Mouse (Mus musculus): ENCODE measurements around the gene Slc5a2. TPM values are rescaled to one million over a fixed set of nuclear protein-coding genes. Genes with fewer than 3 reads are reported as not detected.

The Slc5a2 gene
- polyA plus RNA-seq, 3 experiments from 2014 or later, result not detected

DNA sequence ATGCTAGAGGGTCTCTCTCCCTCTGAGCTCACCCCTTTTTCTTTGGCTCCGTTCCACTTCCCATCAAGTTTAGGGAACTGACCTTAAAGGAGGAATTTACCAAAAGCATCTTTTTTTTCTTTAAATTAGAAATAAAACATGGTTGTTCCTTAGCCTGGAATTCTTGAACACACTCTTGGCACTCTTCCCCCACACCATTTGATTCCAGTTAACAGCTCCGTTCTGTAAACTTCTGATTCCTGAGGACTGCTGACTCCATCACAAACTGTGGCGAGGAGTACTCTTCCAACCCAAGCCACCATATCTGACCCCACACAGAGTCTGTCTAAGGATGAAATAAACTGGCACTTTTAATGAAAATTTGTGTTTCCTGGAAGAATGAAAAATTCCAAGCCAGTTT, 35.5 kb downstream of the Slc5a2 start:
- no peak for ATAC-seq

DNA sequence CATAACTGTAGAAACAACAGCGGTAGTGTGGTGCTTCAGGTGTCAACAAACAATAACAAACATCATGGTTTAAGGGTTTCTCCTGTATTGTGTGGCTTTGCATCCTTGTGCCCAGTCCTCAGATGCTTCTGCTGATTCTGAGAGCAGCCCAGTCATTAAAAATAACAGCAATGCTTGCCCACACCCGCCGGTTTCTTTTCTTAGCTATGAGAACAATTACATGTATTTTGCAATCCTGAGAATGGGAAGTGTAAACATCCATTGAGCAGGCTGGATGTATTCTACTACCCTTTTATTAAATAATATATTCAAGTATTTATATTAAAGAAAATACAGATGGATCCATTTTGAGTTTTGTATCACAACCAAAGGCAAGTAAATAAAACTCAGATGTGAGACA, 36.7 kb downstream of the Slc5a2 start:
- no peak for ATAC-seq

DNA sequence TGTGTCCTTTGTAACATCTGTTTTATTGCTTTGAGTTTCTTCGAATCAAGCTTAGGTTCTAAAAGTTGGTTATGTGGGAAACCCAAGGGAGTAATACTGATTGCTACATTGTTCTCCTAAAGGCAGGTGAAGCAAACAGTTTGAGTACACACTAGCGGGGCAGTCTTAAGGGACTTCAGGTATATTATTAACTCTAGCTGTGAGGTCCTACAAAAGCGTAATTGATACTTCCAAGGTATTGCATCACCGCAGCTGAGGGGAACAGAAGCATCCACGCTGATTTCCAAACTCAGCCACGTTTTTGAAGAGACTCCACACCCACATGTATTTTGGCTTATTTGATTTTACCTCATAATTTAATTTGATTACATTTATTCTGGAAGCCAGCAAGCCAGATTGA, 38.7 kb downstream of the Slc5a2 start:
- ATAC-seq, result no peak

DNA sequence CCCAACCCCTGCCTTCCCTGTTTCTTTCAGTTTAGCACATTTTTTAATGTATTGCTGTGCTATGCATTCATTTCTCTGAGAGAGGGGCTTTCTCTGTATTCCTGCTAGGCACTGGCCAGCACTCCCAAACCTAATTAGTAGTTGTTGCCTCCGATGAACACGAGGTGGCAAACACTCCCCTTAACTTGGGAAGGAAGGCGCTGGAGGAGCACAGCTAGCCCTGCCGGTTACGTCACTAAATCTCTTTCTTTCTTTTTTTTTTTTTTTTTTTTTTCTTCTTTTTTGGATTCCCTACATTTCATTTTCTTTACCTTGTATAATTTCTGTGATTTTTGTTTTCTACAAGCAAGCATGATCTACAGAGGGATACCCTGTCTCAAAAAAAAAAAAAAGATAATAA, 39.5 kb downstream of the Slc5a2 start:
- ATAC-seq, result no peak

DNA sequence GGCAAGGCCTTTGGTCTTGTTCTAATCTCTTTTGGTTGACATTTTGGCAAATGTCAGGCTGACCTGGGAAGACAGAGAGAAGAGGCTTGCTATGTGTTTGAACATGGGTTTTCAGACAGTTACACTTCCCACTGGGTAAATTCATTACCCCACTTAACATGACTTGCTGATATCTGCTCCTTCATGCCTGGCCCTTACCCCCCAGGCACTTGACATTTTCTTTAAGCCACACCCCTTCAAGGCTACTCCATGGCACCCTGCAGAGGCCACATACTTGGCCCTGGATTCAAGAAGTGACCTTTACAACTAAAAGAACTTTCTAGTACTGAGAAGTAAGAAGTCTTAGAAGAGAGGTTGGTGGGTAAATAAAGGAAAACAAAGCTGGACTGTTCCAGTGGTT, 42.4 kb downstream of the Slc5a2 start:
- ATAC-seq, result no peak

DNA sequence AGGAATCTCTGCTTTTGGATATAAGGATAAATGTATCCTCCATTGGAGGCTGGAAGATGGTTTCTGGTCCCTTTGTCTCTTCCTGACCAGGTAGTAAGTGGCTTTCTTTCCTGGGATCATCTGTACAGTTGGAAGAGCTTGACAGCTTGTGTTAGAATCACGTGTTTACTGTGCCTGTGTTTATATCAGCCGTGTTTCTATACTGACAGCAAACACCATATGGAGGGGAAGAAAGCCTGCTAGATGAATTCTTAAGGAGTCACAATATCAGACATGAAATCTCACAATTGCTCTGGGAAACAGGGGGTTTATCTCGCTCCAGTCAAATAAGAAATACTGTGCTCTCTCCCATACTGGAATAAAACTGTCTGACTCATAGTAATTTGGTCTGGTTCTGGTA, 43.8 kb downstream of the Slc5a2 start:
- no peak for ATAC-seq

DNA sequence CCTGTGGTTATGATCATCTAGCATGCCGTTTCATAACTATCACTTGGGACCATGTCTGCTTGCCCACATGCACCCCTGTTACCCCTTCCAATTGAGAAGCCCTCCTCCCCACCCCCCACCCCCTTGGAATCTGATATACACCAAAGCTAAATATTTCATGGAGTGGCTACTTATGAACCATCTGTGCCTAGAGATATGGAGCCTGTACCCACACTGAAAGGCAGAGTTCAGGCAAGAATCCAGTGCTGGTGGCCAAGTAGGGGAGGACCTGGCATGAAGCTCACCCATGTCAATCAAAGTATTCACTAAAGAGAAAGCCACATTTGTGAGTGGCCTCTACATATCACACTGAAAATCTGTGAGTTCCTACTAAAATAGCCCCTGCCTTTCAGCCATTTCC, 44.3 kb downstream of the Slc5a2 start:
- ATAC-seq, result no peak

DNA sequence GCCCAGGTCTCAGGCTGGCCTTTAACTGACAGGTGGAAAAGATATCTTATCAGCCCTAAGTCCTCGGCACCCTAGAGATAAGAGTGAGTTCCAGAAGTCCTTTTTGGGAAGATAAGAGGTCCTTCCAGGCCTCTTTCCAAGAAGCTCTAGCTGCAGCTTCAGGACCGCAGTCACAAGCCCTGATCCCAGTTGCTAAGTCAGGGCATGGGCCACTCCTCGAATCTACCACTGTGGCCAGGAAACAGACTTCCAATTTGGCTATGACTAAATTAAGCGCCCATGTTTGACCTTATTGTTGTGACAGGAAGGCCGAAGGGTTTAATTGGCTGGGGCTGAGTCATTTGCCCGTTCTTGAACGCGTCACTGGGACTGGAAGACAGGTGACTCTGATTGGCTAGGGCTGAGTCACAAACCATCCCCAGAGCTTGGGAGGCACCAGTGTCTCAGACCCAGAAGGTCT, 44.8 kb downstream of the Slc5a2 start:
- no peak for ATAC-seq

DNA sequence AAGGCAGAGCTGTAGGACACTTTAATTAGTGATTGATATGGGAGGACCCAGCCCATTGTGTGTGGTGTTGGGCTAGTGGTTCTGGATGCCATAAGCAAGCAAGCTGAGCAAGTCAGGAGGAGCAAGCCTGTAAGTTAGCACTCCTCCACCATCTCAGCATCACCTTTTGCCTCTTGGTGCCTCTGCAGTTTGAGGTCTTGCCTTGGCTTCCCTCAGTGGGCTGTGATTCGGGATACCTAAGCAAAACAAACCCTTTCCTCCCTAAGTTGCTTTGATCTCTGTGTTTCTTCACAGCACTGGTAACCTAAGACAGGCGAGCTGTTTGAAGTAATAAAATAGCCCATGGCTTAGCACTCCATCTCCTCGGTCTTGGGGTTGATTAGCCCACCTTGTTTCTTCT, 45.8 kb downstream of the Slc5a2 start:
- no peak for ATAC-seq

DNA sequence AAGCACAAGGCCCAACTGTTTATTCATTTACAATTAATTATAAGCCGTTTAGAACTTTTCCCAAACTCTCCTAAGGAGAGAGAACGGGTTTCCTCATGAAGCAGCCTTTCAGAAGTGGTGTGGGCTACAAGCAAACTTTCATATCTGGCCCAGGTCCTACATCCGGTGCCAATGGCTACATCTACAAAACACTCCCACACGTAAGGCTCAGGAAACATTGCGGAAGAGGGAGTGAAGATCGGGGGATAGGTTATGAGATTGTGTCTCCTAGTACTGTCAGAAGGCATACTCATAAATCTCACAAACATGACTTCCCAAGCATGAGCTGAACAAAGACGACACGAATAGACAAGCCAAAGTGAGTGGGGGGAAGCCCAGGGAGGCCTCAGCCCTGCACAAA, 46.4 kb downstream of the Slc5a2 start:
- ATAC-seq, result no peak

DNA sequence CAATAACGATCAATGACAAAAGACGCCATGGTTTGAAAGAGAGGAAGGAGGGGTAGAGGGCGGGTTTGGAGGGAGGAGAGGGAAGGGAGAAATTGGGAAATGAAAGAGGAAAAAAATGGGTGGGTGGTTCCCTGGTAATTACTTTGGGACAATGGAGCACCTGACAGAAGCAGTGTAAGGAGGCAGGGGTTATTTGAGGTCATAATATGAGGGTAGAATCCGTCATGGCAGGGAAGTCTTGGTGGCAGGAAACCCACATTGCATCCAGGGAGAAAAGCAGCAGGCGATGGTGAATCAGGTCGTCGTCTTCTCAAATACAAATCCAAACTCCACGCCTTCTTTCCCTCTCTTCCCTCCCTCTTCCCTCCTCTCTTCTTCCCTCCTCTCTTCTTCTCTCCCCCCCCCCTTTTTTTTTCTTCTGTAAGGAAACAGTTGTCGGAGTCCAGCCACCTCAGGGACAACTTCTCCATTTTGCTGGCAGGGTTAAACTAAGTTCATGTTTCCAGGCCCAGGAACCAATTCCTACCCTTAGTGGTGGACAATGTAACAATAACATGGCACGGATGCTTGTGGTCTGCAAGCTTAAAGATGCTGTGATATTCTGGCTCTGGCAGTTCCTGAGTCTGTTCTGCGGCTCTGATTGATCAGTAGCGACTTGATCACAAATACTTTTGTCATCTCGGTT, 47.1 kb downstream of the Slc5a2 start:
- no peak for ATAC-seq

DNA sequence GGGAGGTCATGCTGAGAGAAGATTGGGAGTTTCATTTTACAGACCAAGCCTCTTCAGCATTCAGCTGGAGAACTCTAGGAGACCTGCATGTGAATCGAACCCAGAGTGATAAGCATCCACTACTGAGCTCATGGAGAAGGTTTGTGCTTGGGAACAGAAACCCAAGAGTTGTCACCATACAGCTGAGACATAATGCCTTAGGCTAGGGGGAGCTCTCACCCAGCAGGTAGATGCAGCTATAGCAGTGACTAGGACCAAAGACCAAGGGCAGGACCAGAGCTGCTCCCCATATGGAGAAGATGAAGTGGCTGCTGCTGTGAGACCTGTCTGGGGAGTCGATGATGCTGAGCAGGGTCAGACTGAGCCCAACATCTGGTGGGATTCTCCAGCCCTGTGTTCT, 48.1 kb downstream of the Slc5a2 start:
- no peak for ATAC-seq

DNA sequence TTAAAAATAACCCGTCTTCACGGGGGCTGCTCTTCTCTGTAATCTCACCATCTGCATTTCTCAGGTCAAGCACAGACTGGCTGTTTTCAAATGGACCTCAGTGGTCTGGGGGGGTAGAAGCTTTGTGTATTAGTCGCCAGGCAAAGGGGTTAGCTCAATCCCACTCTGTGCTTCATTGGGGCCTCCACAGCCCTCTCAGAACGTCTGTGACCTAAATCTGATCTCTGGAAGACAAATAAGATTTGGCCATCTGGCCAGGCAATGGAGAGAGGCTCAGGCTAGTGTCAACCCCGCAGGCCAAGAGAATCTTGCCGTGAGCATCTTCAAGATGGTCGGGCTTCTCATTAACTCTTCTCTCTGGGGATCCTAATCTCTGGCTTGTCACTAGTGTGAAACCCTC, 49.0 kb downstream of the Slc5a2 start:
- no peak for ATAC-seq

DNA sequence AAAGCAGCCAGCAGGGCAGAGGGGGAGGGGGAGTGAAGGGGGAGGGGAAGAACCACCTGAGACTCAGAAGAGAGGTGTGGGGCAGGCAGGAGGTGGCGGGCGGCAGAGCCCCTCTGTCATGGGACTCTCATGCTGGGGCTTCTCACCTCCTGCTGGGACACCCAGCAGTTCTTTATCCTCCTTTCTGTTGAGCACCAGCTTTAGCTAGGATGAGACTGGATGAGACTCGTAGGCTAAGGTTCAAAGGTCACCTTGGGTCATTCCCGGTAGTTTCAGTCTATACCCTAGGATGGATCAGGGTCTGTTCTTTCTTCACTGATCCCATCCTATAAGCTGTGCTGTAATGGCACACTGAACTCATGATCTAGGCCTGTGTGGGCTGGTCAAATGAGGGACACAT, 51.6 kb downstream of the Slc5a2 start:
- ATAC-seq, result no peak

DNA sequence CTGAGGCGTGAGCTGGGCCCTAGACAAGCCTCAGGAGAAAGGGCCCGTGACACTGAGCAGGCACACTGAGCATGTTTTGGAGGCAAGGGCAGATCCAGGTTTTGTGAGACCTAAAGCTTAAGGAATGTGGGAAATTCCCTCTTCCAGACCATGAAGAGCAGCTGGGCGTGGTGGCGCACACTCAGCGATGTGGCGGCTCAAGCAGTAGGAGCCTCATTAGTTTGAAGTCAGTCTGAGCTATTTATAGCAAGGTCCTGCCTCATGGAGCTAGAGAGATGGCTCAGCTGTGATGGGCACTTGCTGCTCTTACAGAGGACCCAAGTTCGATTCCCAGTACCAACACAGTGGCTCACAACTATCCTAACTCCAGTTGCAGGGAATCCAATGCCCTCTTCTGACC, 53.7 kb downstream of the Slc5a2 start:
- ATAC-seq, result no peak

DNA sequence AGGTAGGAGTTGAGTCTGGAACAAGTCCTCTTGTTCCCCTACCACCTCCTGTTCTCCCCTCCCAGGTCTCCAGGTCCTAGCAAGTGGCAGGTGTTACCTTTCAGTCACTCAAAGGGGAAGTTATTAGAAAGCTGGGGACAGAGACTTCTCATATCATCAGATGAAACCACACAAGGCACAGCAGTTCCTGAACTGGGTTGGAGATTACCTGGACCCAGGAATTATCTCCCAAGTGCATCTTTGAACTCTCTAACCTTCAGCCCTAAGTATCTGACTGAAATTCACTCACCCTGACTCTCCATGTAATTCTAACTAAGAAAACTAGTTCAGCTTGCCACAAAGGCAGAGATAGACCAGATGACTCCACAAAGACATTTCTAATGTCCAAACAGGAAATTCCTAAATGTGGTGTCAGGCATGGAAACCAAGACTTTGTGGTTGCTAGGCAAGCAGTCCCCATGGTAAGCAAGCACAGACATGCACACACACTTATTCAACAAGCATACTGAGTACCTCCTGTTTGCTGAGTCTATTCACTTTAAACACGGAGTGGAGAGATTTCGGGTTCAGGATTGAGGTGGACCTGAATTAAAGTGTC, 54.9 kb downstream of the Slc5a2 start:
- no peak for ATAC-seq

DNA sequence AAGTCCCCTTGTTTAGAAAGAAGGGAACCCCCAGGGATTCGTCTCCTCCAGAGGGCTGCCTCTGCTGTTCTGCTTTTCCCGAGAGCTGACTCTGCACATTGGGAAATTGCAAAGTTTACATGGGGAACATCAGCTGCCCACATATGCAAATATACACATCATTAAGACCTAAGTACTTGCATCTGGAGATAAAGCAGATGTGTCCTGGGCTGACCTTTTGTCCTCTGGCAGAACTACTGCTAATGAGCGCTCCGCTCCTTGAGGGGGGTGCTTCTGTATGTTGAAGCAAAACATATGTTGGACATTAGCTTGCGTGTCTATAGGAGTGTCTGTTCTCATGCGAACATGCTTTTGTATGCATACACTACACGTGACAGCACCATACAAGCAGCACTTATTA, 55.8 kb downstream of the Slc5a2 start:
- no peak for ATAC-seq

Other genes starting within 250 kb of the Slc5a2 start
- gene Itgam, start 203.0 kb upstream of the Slc5a2 start, polyA plus RNA-seq (2017; shearing (Covaris generic)), result 1 to 10 TPM in 2 of 3 experiments, under 1 TPM in 1; 0.09 to 1.2 (median 1.1) TPM
- gene Gm49368, start 203.0 kb upstream of the Slc5a2 start, polyA plus RNA-seq (2017; shearing (Covaris generic)), result under 1 TPM in 1 of 3 experiments, not detected in 2; 0.87 TPM
- gene Itgax, start 136.1 kb upstream of the Slc5a2 start, polyA plus RNA-seq (2017; shearing (Covaris generic)), result 1 to 10 TPM in 1 of 3 experiments, not detected in 2; 1.1 TPM
- gene Itgad, start 111.3 kb upstream of the Slc5a2 start, polyA plus RNA-seq (2017; shearing (Covaris generic)), result 1 to 10 TPM in 1 of 3 experiments, not detected in 2; 1.0 TPM
- gene Cox6a2, start 59.3 kb upstream of the Slc5a2 start, polyA plus RNA-seq (2017; shearing (Covaris generic)), result 1 to 10 TPM in 1 of 3 experiments, not detected in 2; 1.5 TPM
- gene Armc5, start 28.3 kb upstream of the Slc5a2 start, polyA plus RNA-seq (2017; shearing (Covaris generic)), result 1 to 10 TPM; 4.9 to 5.6 (median 5.5) TPM
- gene 9130023H24Rik, start 27.6 kb upstream of the Slc5a2 start, polyA plus RNA-seq (2017; shearing (Covaris generic)), result 1 to 10 TPM; 2.6 to 4.9 (median 2.8) TPM
- 1 to 10 TPM in 1 of 3 experiments, under 1 TPM in 1, not detected in 1; 0.26 to 1.0 TPM for gene Tgfb1i1, start 18.8 kb upstream of the Slc5a2 start, polyA plus RNA-seq (2017; shearing (Covaris generic))
- gene BC017158, start 32.5 kb downstream of the Slc5a2 start, polyA plus RNA-seq (2017; shearing (Covaris generic)), result 1 to 10 TPM; 5.4 to 8.6 (median 7.3) TPM
- gene Rgs10, start 153.1 kb downstream of the Slc5a2 start, polyA plus RNA-seq (2017; shearing (Covaris generic)), result 100 to 1,000 TPM in 2 of 3 experiments, 10 to 100 TPM in 1; 53.2 to 448 (median 275) TPM
- gene Tial1, start 196.1 kb downstream of the Slc5a2 start, polyA plus RNA-seq (2017; shearing (Covaris generic)), result 10 to 100 TPM; 29.1 to 55.1 (median 33.0) TPM